Mouse (Mus musculus) intestine, postnatal 0 days (tissue): ENCODE results near the gene Daam2. TPM values are rescaled to one million over a fixed set of nuclear protein-coding genes. Genes with fewer than 3 reads are reported as not detected.
A peak's percentile ranks its signal among the peaks of the same experiment; 100 is the strongest.

Experiments
- ATAC-seq: fragments of 200-750 bp; cut with Nextera tagmentation; 2 replicates; pipeline ENCODE4 v1.8.0; 2017; ENCODE audit warnings: mild to moderate bottlenecking, moderate TSS enrichment, moderate library complexity
- H3K27ac ChIP-seq: fragments of 300-500 bp; sonication (generic); 2 replicates; pipeline ENCODE4 v1.5.1; 2014; ENCODE audit warnings: mild to moderate bottlenecking, low read depth, low read length, moderate library complexity
- H3K27me3 ChIP-seq: fragments of 300-500 bp; sonication (generic); replicated peaks from 2 replicates; pipeline ENCODE4 v1.6.1; 2014; ENCODE audit warnings: low read length, mixed read lengths; ENCODE audit not compliant: control insufficient read depth, insufficient read depth
- H3K36me3 ChIP-seq: fragments of 300-500 bp; sonication (generic); 2 replicates; pipeline ENCODE4 v1.6.1; 2014; ENCODE audit warnings: mild to moderate bottlenecking, moderate library complexity; ENCODE audit not compliant: control insufficient read depth, insufficient read depth
- H3K4me1 ChIP-seq: fragments of 300-500 bp; sonication (generic); replicated peaks from 2 replicates; pipeline ENCODE4 v1.6.1; 2014; ENCODE audit warnings: antibody characterized with exemption, low read length, mixed read lengths; ENCODE audit not compliant: control insufficient read depth, insufficient read depth
- H3K4me2 ChIP-seq: fragments of 300-500 bp; sonication (generic); replicated peaks from 2 replicates; pipeline ENCODE4 v1.6.1; 2014; ENCODE audit warnings: low read depth, mild to moderate bottlenecking, moderate library complexity
- H3K4me3 ChIP-seq: fragments of 300-500 bp; sonication (generic); 2 replicates; pipeline ENCODE4 v1.5.1; 2014; ENCODE audit warnings: low read depth, low read length
- H3K9ac ChIP-seq: fragments of 300-500 bp; sonication (generic); 2 replicates; pipeline ENCODE4 v1.6.1; 2014; ENCODE audit warnings: mild to moderate bottlenecking, low read depth, low read length
- H3K9me3 ChIP-seq: fragments of 300-500 bp; sonication (generic); 2 replicates; pipeline ENCODE4 v1.6.1; 2016; ENCODE audit warnings: mixed run types; ENCODE audit not compliant: control insufficient read depth
- CTCF ChIP-seq: sonication (generic); IDR thresholded peaks from 2 replicates; pipeline ENCODE4 v1.5.1; 2016; ENCODE audit warnings: low read depth, mild to moderate bottlenecking, control low read depth, antibody characterized with exemption, moderate library complexity
- WGBS: fragments of 180-500 bp; shearing (Covaris S2); extraction: QIAGEN DNeasy Blood & Tissue Kit; methylation state at CpG from one replicate; pipeline ENCODE4 v1.1.7; 2014; 5-methylcytosine and 5-hydroxymethylcytosine counted together
- polyA plus RNA-seq: library from polyadenylated mRNA; unstranded; fragments of >200 nt; fragmentation: Nextera tagmentation; extraction: Ambion mirVana; gene quantifications from 2 replicates; pipeline ENCODE4 v1.2.1, GENCODE M21; 2015

Daam2 gene
- polyA plus RNA-seq, 1 experiment from 2014 or later, result 1.5 TPM

- no peaks in the 10 kb centered on the region for H3K36me3 ChIP-seq
- TF ChIP-seq CTCF, result no peak
- no peak overlapping the region for H3K4me2 ChIP-seq
- no peaks in the 10 kb centered on the region for H3K9me3 ChIP-seq
- H3K27me3 ChIP-seq, result no peaks in the 10 kb centered on the region
- no peak overlapping the region for H3K9ac ChIP-seq
- no peak overlapping the region for H3K4me3 ChIP-seq
- no peak overlapping the region for H3K27ac ChIP-seq
- 39% methylated on average over 2 of the region's 2 CpGs for WGBS
- H3K4me1 ChIP-seq, result peaks cover 8% of the 10 kb centered on the region
- ATAC-seq, result peak; percentile 93
Observed at GRCm38 (mm10) chr17:49423067-49423325, 141.1 kb downstream of the Daam2 start.

DNA sequence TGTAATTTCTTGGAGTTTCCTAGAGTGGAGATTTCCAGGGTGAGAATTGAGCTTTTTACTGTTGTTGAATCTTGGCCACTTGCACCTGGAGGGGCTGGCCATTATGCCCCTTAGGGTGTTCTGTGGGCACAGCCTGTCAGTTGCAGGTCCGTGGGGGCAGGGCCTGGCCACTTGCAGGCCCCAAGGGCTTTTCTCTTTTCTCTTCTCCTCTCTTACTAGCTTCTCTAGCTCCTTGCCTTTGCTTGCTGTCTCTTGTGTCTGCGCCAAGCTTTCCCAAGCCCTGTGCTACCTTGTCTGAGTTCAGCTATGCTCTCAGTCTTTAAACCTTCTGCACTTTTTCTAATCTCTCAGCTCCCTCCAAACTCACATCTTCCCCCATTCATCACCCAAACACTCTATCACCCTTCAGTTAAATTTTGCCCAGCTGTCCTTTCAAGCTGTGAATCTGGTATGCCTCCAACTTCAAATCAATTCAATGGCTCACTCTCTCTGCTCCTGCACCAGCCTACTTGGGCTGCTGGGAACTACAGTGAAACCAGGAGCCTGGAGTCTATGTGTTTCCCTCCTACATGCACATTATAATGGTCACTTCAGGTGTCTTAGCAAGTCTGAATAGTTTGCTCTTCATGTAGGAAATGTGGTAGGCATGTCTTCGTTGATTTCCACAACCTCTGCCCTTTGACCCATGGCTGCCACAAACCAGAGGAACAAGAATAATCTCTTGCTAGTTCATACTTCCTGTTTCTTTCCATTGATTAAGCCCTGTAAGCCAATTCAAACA lies 141.7 kb downstream of the Daam2 start:
- ATAC-seq, result no peak
- TF ChIP-seq CTCF, result no peak
- Histone ChIP-seq H3K9me3 (no peaks in the 10 kb centered on the region), H3K9ac (no peak overlapping the region), H3K27ac (peak overlapping the region; percentile 71), H3K4me2 (no peak overlapping the region), H3K4me3 (no peak overlapping the region), H3K36me3 (no peaks in the 10 kb centered on the region), H3K4me1 (peaks cover 8% of the 10 kb centered on the region), H3K27me3 (no peaks in the 10 kb centered on the region)
- 60% methylated on average over 3 of the region's 3 CpGs for WGBS

GRCm38 (mm10) chr17:49419813-49420212 lies 144.3 kb downstream of the Daam2 start:
- Histone ChIP-seq H3K9me3 (no peaks in the 10 kb centered on the region), H3K4me3 (no peak overlapping the region), H3K36me3 (no peaks in the 10 kb centered on the region), H3K27me3 (no peaks in the 10 kb centered on the region), H3K9ac (no peak overlapping the region), H3K27ac (no peak overlapping the region), H3K4me1 (peaks cover 8% of the 10 kb centered on the region), H3K4me2 (no peak overlapping the region)
- 38% methylated on average over 6 of the region's 6 CpGs for WGBS
- TF ChIP-seq CTCF, result no peak
- ATAC-seq, result no peak

DNA sequence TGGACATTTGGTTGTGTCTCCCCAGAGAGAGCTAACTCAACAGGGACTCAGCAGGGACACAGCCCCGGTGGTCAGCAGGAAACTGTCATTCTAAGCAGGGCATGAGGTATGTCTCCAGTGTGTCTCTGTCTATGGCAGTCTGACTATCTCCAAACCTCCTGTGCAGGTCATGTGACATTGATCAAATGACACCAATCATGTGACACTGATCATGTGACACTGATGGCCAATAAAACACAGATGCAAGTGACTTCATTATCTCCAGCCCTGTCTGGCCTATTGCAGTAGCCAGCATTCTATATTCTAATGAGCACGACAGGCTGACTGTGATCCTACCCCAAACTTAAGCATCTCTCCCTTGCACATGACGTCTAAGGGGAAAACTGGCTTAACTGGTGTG lies 147.9 kb downstream of the Daam2 start:
- Histone ChIP-seq H3K27ac (no peak overlapping the region), H3K36me3 (no peaks in the 10 kb centered on the region), H3K4me1 (no peaks in the 10 kb centered on the region), H3K9ac (no peak overlapping the region), H3K9me3 (no peaks in the 10 kb centered on the region), H3K4me2 (no peak overlapping the region), H3K27me3 (no peaks in the 10 kb centered on the region), H3K4me3 (no peak overlapping the region)
- 67% methylated on average over 3 of the region's 3 CpGs for WGBS
- TF ChIP-seq CTCF, result no peak
- ATAC-seq, result no peak

DNA sequence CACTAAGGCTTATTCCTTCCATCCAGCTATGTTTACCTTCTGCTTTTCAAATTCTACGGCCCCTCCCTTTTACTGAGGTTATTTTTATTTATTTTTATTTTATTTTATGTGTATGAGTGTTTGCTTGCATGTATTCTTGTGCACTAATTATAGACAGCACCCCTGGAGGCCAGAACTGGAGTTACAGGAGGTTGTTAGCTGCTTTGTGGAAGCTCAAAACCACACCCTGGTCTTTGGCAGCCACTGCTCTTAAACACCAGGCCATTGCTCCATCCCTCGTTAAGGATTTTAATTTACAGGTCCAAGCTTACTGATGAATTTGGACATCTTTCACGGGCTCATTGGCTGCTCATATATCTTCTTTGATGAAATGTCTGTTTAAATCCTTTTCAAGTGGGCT lies 150.6 kb downstream of the Daam2 start:
- no peak for ATAC-seq

DNA sequence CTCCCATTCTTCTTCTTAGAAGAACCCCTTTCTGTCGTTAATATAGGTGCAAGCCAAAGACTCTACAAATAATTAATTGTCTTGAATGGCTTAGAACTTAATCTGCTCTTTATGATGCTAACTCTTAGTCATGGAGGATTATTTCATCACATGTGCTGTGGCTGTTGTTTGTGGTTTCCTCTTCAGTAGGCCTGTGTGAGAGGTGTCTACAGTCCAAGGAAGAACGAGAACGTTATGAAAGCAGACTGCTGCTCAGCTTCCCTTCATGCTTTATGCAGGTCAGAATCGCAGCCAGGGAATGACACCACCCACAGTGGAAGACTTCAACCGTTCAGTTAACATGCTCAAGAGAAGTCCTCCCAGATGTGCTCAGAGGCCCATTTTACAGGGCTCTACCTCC lies 151.2 kb downstream of the Daam2 start:
- no peak for ATAC-seq
- H3K9ac ChIP-seq, result no peak overlapping the region

More for the DNA sequence above, 150.6 kb downstream of the Daam2 start:
- Histone ChIP-seq H3K27me3 (no peaks in the 10 kb centered on the region), H3K27ac (no peak overlapping the region), H3K4me3 (no peak overlapping the region), H3K9ac (no peak overlapping the region), H3K36me3 (no peaks in the 10 kb centered on the region), H3K9me3 (no peaks in the 10 kb centered on the region), H3K4me2 (no peak overlapping the region), H3K4me1 (no peaks in the 10 kb centered on the region)
- WGBS, result 58% methylated on average over 3 of the region's 3 CpGs
- peak; percentile 54 for TF ChIP-seq CTCF

More for the DNA sequence above, 151.2 kb downstream of the Daam2 start:
- no peak overlapping the region for H3K4me2 ChIP-seq
- H3K4me3 ChIP-seq, result no peak overlapping the region
- no peaks in the 10 kb centered on the region for H3K36me3 ChIP-seq
- H3K27ac ChIP-seq, result no peak overlapping the region
- WGBS, result 87% methylated on average over 5 of the region's 5 CpGs
- no peak for TF ChIP-seq CTCF
- no peaks in the 10 kb centered on the region for H3K4me1 ChIP-seq
- H3K27me3 ChIP-seq, result no peaks in the 10 kb centered on the region
- no peaks in the 10 kb centered on the region for H3K9me3 ChIP-seq

Other genes starting within 250 kb of the Daam2 start
- gene Mocs1, start 136.0 kb downstream of the Daam2 start, polyA plus RNA-seq, result 9.7 and 11.1 TPM in 2 replicates
- 0.22 and 0.39 TPM in 2 replicates for gene Kif6, start 50.8 kb upstream of the Daam2 start, polyA plus RNA-seq